Mouse (Mus musculus) heart, postnatal 0 days (tissue): ENCODE measurements at regions not wholly inside any gene's neighbourhood (a gene's known extent, or its start where the extent isn't known, plus 50 kb on each side); places are given as distances from the start of the nearest gene placed in this dataset.

ENCODE experiments used
- ATAC-seq: fragments of 200-750 bp; cut with Nextera tagmentation; 2 replicates; pipeline ENCODE4 v1.8.0; 2017; ENCODE audit warnings: low read depth, moderate number of reproducible peaks, moderate library complexity; ENCODE audit not compliant: insufficient read depth
- DNase-seq: peaks from one replicate; pipeline ENCODE4 v3.0.0-alpha.2; 2016; ENCODE audit warnings: low spot score
- H3K27ac ChIP-seq: fragments of 300-500 bp; sonication (generic); 2 replicates; pipeline ENCODE4 v1.5.1; 2014; ENCODE audit warnings: low read depth, mild to moderate bottlenecking
- H3K27me3 ChIP-seq: fragments of 300-500 bp; sonication (generic); 2 replicates; pipeline ENCODE4 v1.6.1; 2014; ENCODE audit warnings: low read length, mixed read lengths; ENCODE audit not compliant: control insufficient read depth, insufficient read depth
- H3K36me3 ChIP-seq: fragments of 300-500 bp; sonication (generic); replicated peaks from 2 replicates; pipeline ENCODE4 v1.6.1; 2014; ENCODE audit warnings: low read length, mixed read lengths; ENCODE audit not compliant: control insufficient read depth, insufficient read depth
- H3K4me1 ChIP-seq: fragments of 300-500 bp; sonication (generic); 2 replicates; pipeline ENCODE4 v1.6.1; 2014; ENCODE audit warnings: antibody characterized with exemption; ENCODE audit not compliant: control insufficient read depth, insufficient read depth
- H3K4me2 ChIP-seq: fragments of 300-500 bp; sonication (generic); 2 replicates; pipeline ENCODE4 v1.6.1; 2014; ENCODE audit warnings: low read depth, mild to moderate bottlenecking, low read length, moderate library complexity
- H3K4me3 ChIP-seq: fragments of 300-500 bp; sonication (generic); 2 replicates; pipeline ENCODE4 v1.5.1; 2014; ENCODE audit warnings: low read depth, low read length
- H3K9ac ChIP-seq: fragments of 300-500 bp; sonication (generic); replicated peaks from 2 replicates; pipeline ENCODE4 v1.6.1; 2014; ENCODE audit warnings: low read depth, low read length, mixed read lengths
- H3K9me3 ChIP-seq: fragments of 300-500 bp; sonication (generic); replicated peaks from 2 replicates; pipeline ENCODE4 v1.6.1; 2016; ENCODE audit warnings: low read length; ENCODE audit not compliant: control insufficient read depth
- CTCF ChIP-seq: IDR thresholded peaks from 2 replicates; pipeline ENCODE4 v1.5.1; 2016; ENCODE audit warnings: antibody characterized with exemption, control low read depth, low read depth
- EP300 ChIP-seq: IDR thresholded peaks from 2 replicates; pipeline ENCODE4 v1.6.1; 2016; ENCODE audit warnings: antibody characterized with exemption, low read depth
- WGBS: fragments of 180-500 bp; shearing (Covaris S2); extraction: QIAGEN DNeasy Blood & Tissue Kit; methylation state at CpG from one replicate; pipeline ENCODE4 v1.1.7; 2014; 5-methylcytosine and 5-hydroxymethylcytosine counted together

DNA sequence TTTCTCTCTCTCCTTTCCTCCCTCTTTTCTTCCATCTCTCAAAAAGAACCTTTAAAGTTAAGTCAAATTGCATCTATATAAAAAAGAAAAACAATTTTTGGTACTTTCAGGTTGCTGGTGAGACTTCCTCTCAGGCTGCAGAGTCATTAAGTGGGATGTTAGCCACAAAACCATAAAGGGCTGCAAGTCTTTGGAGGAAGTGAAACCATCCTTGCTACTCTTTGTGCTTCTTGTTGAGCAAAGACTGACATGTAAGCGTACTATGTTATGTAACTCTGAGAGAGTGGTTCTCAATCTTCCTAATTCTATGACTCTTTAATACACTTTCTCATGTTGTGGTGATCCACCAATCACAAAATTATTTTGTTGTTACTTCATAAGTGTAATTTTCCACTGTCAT is 267.5 kb downstream of the Nr2f2 start:
- Histone ChIP-seq H3K4me1 (no peaks in the 10 kb centered on the region), H3K4me3 (no peak overlapping the region), H3K9me3 (no peaks in the 10 kb centered on the region), H3K9ac (no peak overlapping the region), H3K27me3 (no peaks in the 10 kb centered on the region), H3K27ac (no peak overlapping the region), H3K36me3 (no peaks in the 10 kb centered on the region), H3K4me2 (no peak overlapping the region)
- no peak for TF ChIP-seq EP300
- TF ChIP-seq CTCF: no peak
- DNase-seq: no peak
- no peak for ATAC-seq
- WGBS: 82% methylated on average over 1 of the region's 1 CpGs

GRCm38 (mm10) chr7:70093916-70094784 is 272.4 kb downstream of the Nr2f2 start:
- Histone ChIP-seq H3K4me1 (no peaks in the 10 kb centered on the region), H3K27me3 (no peaks in the 10 kb centered on the region), H3K4me3 (no peak overlapping the region), H3K9me3 (0 out of 2 replicates have a peak, but pooled peaks cover 6% of the 10 kb centered on the region), H3K27ac (no peak overlapping the region), H3K9ac (no peak overlapping the region), H3K4me2 (no peak overlapping the region), H3K36me3 (no peaks in the 10 kb centered on the region)
- DNase-seq (no peak), ATAC-seq (no peak)
- WGBS: 81% methylated on average over 21 of the region's 21 CpGs
- TF ChIP-seq CTCF (no peak), EP300 (no peak)

DNA sequence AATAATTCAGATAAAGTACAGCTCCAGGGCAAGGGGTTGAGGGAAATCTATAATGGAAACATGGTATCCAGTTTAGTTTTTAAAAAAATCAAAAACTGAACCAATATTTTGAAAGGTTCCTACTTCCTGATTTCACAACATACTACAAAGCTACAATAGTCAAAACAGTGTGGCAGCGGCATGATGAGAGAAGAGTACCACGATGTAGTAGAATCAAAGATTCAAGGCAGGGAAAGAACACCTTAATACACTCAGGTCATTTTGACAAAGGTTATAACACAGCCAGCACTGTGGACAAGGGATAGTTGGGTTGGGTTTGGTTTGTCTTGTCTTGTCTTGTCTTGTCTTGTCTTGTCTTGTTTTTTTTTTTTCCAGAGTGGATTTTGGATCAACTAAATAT is 274.4 kb downstream of the Nr2f2 start:
- Histone ChIP-seq H3K4me3 (no peak overlapping the region), H3K9ac (no peak overlapping the region), H3K4me1 (no peaks in the 10 kb centered on the region), H3K4me2 (no peak overlapping the region), H3K9me3 (0 out of 2 replicates have a peak, but pooled peaks cover 6% of the 10 kb centered on the region), H3K36me3 (no peaks in the 10 kb centered on the region), H3K27me3 (no peaks in the 10 kb centered on the region), H3K27ac (no peak overlapping the region)
- ATAC-seq (no peak), DNase-seq (no peak)
- TF ChIP-seq CTCF: no peak
- TF ChIP-seq EP300: no peak
- WGBS: 93% methylated on average over 2 of the region's 2 CpGs

DNA sequence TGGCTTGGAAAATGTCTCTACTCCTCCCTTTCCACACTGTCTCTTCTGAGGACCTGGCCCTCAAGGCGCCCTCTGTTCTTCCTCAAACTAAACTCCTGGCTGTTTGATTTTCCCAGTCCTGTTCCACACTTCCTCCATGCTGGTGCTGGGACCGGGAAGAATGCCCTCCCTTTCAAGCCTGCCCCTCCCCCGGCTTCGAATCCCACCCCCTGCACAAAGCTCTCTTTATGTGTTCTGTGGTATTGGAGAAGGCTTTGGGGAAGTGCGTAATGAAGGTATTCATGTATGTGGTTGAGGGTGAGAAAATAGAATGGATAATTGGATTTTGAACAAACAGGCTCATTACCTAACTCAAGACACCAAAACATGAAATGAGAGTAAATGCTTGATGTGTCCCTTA is 277.4 kb downstream of the Nr2f2 start:
- H3K9me3 ChIP-seq: 0 out of 2 replicates have a peak, but pooled peaks cover 6% of the 10 kb centered on the region
- WGBS: 58% methylated on average over 5 of the region's 5 CpGs
- no peaks in the 10 kb centered on the region for H3K36me3 ChIP-seq
- no peak for ATAC-seq
- DNase-seq: no peak
- H3K4me2 ChIP-seq: no peak overlapping the region
- H3K27me3 ChIP-seq: no peaks in the 10 kb centered on the region
- no peak for TF ChIP-seq EP300
- TF ChIP-seq CTCF: no peak
- H3K9ac ChIP-seq: no peak overlapping the region
- H3K4me3 ChIP-seq: no peak overlapping the region
- H3K4me1 ChIP-seq: no peaks in the 10 kb centered on the region
- H3K27ac ChIP-seq: no peak overlapping the region

GRCm38 (mm10) chr7:70069662-70070061 is 296.9 kb downstream of the Nr2f2 start:
- no peak for DNase-seq
- H3K4me1 ChIP-seq: no peaks in the 10 kb centered on the region
- H3K27me3 ChIP-seq: no peaks in the 10 kb centered on the region
- no peak overlapping the region for H3K4me3 ChIP-seq
- H3K36me3 ChIP-seq: no peaks in the 10 kb centered on the region
- no peaks in the 10 kb centered on the region for H3K9me3 ChIP-seq
- 24% methylated on average over 1 of the region's 1 CpGs for WGBS
- no peak overlapping the region for H3K27ac ChIP-seq
- TF ChIP-seq CTCF: no peak
- no peak for TF ChIP-seq EP300
- no peak overlapping the region for H3K4me2 ChIP-seq
- ATAC-seq: no peak
- H3K9ac ChIP-seq: no peak overlapping the region
